Mouse (Mus musculus) ES-E14 (cell line): ENCODE data around the gene Ly6g5c.

Experiments used
- CHD2 ChIP-seq: IDR thresholded peaks from 2 replicates; pipeline ENCODE4 v1.6.1; 2014; ENCODE audit warnings: mild to moderate bottlenecking, low read depth, low read length, inconsistent platforms
- HCFC1 ChIP-seq: IDR thresholded peaks from 2 replicates; pipeline ENCODE4 v1.6.1; 2012; ENCODE audit warnings: low read length, inconsistent platforms, borderline replicate concordance; ENCODE audit not compliant: insufficient read depth
- MAFK ChIP-seq: IDR thresholded peaks from 2 replicates; pipeline ENCODE4 v1.6.1; 2014; ENCODE audit warnings: mild to moderate bottlenecking, low read depth, low read length, inconsistent platforms; ENCODE audit not compliant: insufficient read depth
- ZC3H11A ChIP-seq: IDR thresholded peaks from 2 replicates; pipeline ENCODE4 v1.6.1; 2012; ENCODE audit warnings: low read depth, mild to moderate bottlenecking, inconsistent platforms, low read length, borderline replicate concordance
- ZNF384 ChIP-seq: IDR thresholded peaks from 2 replicates; pipeline ENCODE4 v1.6.1; 2012; ENCODE audit warnings: low read depth, low read length, inconsistent platforms

GRCm38 (mm10) chr17:35158850-35159593 is 50.9 kb downstream of the Ly6g5c start:
- TF ChIP-seq MAFK (no peak), HCFC1 (no peak), CHD2 (no peak), ZC3H11A (no peak), ZNF384 (no peak)
